Mouse (Mus musculus) brain, embryonic 14.5 days (tissue): ENCODE measurements around the gene Zfp710.

ENCODE experiments used
- CTCF ChIP-seq: fragments of 200-500 bp; IDR thresholded peaks from 2 replicates; pipeline ENCODE4 v1.5.1; 2012; ENCODE audit warnings: inconsistent platforms, mild to moderate bottlenecking, moderate library complexity, borderline replicate concordance; ENCODE audit not compliant: insufficient read depth, insufficient read length; ENCODE audit errors: extremely low read depth
- POLR2A ChIP-seq: fragments of 200-500 bp; IDR thresholded peaks from 2 replicates; pipeline ENCODE4 v1.6.1; 2012; ENCODE audit warnings: mild to moderate bottlenecking, inconsistent platforms, borderline replicate concordance; ENCODE audit not compliant: poor library complexity, insufficient read depth, insufficient read length, severe bottlenecking; ENCODE audit errors: extremely low read depth

GRCm38 (mm10) chr7:80014826-80015755 is 9.5 kb upstream of the Zfp710 start:
- no peak for TF ChIP-seq POLR2A
- no peak for TF ChIP-seq CTCF
